Mouse (Mus musculus) intestine, embryonic 14.5 days (tissue): Measurements from ENCODE around the gene Prnp. TPM values are rescaled to one million over a fixed set of nuclear protein-coding genes. Genes with fewer than 3 reads are reported as not detected.

Experiments used
- ATAC-seq: fragments of 200-750 bp; cut with Nextera tagmentation; replicated peaks from 2 replicates; pipeline ENCODE4 v1.8.0; 2017; ENCODE audit warnings: low read depth, moderate number of reproducible peaks, moderate TSS enrichment, moderate library complexity; ENCODE audit not compliant: low FRiP score, low TSS enrichment
- DNase-seq: peaks from one replicate; pipeline ENCODE4 v3.0.0-alpha.2; 2018; ENCODE audit warnings: low spot score
- H3K27ac ChIP-seq: fragments of 300-500 bp; sonication (generic); 2 replicates; pipeline ENCODE4 v1.5.1; 2014; ENCODE audit warnings: low read depth, mild to moderate bottlenecking, control low read depth
- H3K27me3 ChIP-seq: fragments of 300-500 bp; sonication (generic); replicated peaks from 2 replicates; pipeline ENCODE4 v1.6.1; 2014; ENCODE audit warnings: low read length, control low read depth; ENCODE audit not compliant: control insufficient read depth, insufficient read depth
- H3K36me3 ChIP-seq: fragments of 300-500 bp; sonication (generic); 2 replicates; pipeline ENCODE4 v1.6.1; 2014; ENCODE audit warnings: low read length, control low read depth; ENCODE audit not compliant: control insufficient read depth, insufficient read depth
- H3K4me1 ChIP-seq: fragments of 300-500 bp; sonication (generic); replicated peaks from 2 replicates; pipeline ENCODE4 v1.6.1; 2014; ENCODE audit warnings: low read length, control low read depth, mixed read lengths; ENCODE audit not compliant: control insufficient read depth, insufficient read depth
- H3K4me2 ChIP-seq: fragments of 300-500 bp; sonication (generic); 2 replicates; pipeline ENCODE4 v1.6.1; 2014; ENCODE audit warnings: low read length
- H3K4me3 ChIP-seq: fragments of 300-500 bp; sonication (generic); 2 replicates; pipeline ENCODE4 v1.5.1; 2014; ENCODE audit warnings: low read depth, low read length, control low read depth, mixed read lengths
- H3K9ac ChIP-seq: fragments of 300-500 bp; sonication (generic); 2 replicates; pipeline ENCODE4 v1.6.1; 2014; ENCODE audit warnings: mild to moderate bottlenecking, low read length
- H3K9me3 ChIP-seq: fragments of 300-500 bp; sonication (generic); 2 replicates; pipeline ENCODE4 v1.6.1; 2016; ENCODE audit warnings: low read length, control low read depth; ENCODE audit not compliant: control insufficient read depth
- WGBS: fragments of 180-500 bp; shearing (Covaris S2); extraction: QIAGEN DNeasy Blood & Tissue Kit; methylation state at CpG from one replicate; pipeline ENCODE4 v1.1.7; 2014; 5-methylcytosine and 5-hydroxymethylcytosine counted together
- polyA plus RNA-seq: library from polyadenylated mRNA; unstranded; fragments of >200 nt; fragmentation: Nextera tagmentation; extraction: Ambion mirVana; gene quantifications from 2 replicates; pipeline ENCODE4 v1.2.1, GENCODE M21; 2014

Prnp gene
- polyA plus RNA-seq, 1 experiment from 2014 or later = 41.3 TPM

GRCm38 (mm10) chr2:131987950-131988349 lies 78.2 kb downstream of the Prnp start:
- Histone ChIP-seq H3K4me2 (no peak overlapping the region), H3K27ac (no peak overlapping the region), H3K4me1 (no peaks in the 10 kb centered on the region), H3K4me3 (no peak overlapping the region), H3K27me3 (no peaks in the 10 kb centered on the region), H3K36me3 (no peaks in the 10 kb centered on the region), H3K9me3 (no peaks in the 10 kb centered on the region), H3K9ac (no peak overlapping the region)
- no peak for ATAC-seq
- 51% methylated on average over 3 of the region's 3 CpGs for WGBS
- DNase-seq = no peak

Other genes starting within 250 kb of the Prnp start
- not detected in 2 replicates for gene Erv3, start 50.2 kb upstream of the Prnp start, polyA plus RNA-seq
- not detected in 2 replicates for gene Prn, start within 50 bp of the Prnp start, polyA plus RNA-seq
- gene Prnd, start 40.9 kb downstream of the Prnp start, polyA plus RNA-seq = 43.0 and 47.8 TPM in 2 replicates
- gene Rassf2, start 120.3 kb downstream of the Prnp start, polyA plus RNA-seq = 12.0 and 12.6 TPM in 2 replicates
- 13.9 and 17.4 TPM in 2 replicates for gene Slc23a2, start 235.2 kb downstream of the Prnp start, polyA plus RNA-seq